Mouse (Mus musculus) heart, embryonic 10.5 days (tissue): ENCODE measurements around the gene Pdia4. TPM values are rescaled to one million over a fixed set of nuclear protein-coding genes. Genes with fewer than 3 reads are reported as not detected.
"Not testable (repeated sequence)": the region's sequence is repeated elsewhere in the genome, so short reads cannot be mapped to it uniquely, and the experiment has no call there.

ENCODE experiments used
- DNase-seq: peaks from one replicate; pipeline ENCODE4 v3.0.0-alpha.2; 2017; ENCODE audit warnings: low spot score
- H3K27ac ChIP-seq: fragments of 300-500 bp; sonication (generic); 2 replicates; pipeline ENCODE4 v1.5.1; 2016; ENCODE audit warnings: mild to moderate bottlenecking
- H3K27me3 ChIP-seq: fragments of 300-500 bp; sonication (generic); 2 replicates; pipeline ENCODE4 v1.6.1; 2016; ENCODE audit warnings: mild to moderate bottlenecking; ENCODE audit not compliant: poor library complexity, insufficient read depth, severe bottlenecking
- H3K36me3 ChIP-seq: fragments of 300-500 bp; sonication (generic); 2 replicates; pipeline ENCODE4 v1.6.1; 2016; ENCODE audit warnings: mild to moderate bottlenecking, moderate library complexity
- H3K4me1 ChIP-seq: fragments of 300-500 bp; sonication (generic); 2 replicates; pipeline ENCODE4 v1.6.1; 2016; ENCODE audit warnings: mild to moderate bottlenecking
- H3K4me3 ChIP-seq: fragments of 300-500 bp; sonication (generic); 2 replicates; pipeline ENCODE4 v1.5.1; 2016; ENCODE audit warnings: mild to moderate bottlenecking, moderate library complexity
- H3K9me3 ChIP-seq: fragments of 300-500 bp; sonication (generic); 2 replicates; pipeline ENCODE4 v1.6.1; 2016; ENCODE audit warnings: mild to moderate bottlenecking, moderate library complexity
- WGBS: fragments of 180-500 bp; shearing (Covaris S2); methylation state at CpG from one replicate; pipeline ENCODE4 v1.1.7; 2016; 5-methylcytosine and 5-hydroxymethylcytosine counted together
- polyA plus RNA-seq: library from polyadenylated mRNA; unstranded; fragments of >200 nt; fragmentation: Nextera tagmentation; extraction: Ambion mirVana; gene quantifications from 2 replicates; pipeline ENCODE4 v1.2.1, GENCODE M21; 2016

The Pdia4 gene
- polyA plus RNA-seq, 1 experiment from 2014 or later: 232 TPM

DNA sequence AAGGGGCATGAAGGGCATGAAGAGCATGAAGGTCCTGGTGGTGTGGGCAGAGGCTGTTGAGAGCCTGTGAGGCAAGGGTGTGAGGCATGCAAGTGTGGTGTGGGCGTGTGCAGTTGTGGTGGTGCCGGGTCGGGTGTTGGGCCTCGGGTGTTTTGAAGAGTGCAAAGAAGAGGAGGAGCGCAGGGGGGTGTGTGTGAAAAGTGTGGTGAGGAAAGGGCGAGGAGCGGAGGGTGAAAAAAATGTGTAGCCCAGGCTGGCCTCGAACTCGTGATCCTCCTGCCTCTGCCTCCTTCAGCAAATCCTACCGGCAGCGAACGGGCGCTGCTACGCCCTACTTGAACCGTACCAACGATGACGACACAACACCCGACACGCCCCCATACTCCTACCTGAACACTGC is 41.5 kb downstream of the Pdia4 start:
- 48% methylated on average over 9 of the region's 19 CpGs for WGBS
- H3K27me3 ChIP-seq: peaks cover 22% of the 10 kb centered on the region
- H3K4me3 ChIP-seq, DNase-seq, H3K27ac ChIP-seq, H3K9me3 ChIP-seq, H3K36me3 ChIP-seq, H3K4me1 ChIP-seq: not testable (repeated sequence)

DNA sequence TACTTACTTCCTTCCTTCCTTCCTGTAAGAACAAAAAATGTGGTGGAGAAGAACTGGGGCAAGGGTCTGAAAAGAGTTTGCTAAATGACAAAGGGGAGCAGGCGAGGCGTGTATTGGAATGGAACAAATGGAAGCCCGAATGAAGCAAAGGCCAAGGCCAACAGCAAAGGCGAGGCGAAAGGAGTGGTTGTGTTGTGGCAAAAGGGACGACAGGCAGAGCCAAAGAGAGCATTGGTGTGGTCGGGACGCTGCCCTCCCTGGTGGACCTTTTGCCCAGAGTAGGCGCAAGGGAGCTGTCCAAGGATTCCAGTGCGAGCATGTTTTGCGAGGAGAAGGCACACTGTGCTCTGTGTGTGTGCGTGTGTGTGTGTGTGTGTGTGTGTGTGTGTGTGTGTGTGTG is 42.1 kb downstream of the Pdia4 start:
- not testable (repeated sequence) for H3K27ac ChIP-seq, H3K36me3 ChIP-seq, H3K4me1 ChIP-seq, DNase-seq, H3K9me3 ChIP-seq, H3K4me3 ChIP-seq
- 73% methylated on average over 12 of the region's 12 CpGs for WGBS
- H3K27me3 ChIP-seq: peaks cover 20% of the 10 kb centered on the region

DNA sequence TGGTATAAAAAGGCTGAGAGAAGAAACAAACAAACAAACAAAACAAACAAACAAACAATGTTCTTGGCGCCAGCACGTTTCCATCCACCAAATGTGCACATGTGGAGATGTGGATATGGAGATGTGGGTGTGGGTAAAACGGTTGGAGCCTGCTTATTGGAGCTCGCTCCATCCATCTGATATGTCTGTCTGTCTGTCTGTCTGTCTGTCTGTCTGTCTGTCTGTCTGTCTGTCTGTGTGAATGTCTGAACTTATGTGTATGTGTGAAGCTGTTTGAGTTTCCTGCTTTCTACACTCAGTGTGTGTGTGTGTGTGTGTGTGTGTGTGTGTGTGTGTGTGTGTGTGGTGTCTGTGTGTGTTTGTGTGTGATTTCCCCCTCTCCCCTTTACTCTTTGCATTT is 43.4 kb downstream of the Pdia4 start:
- H3K4me3 ChIP-seq, DNase-seq, H3K36me3 ChIP-seq, H3K9me3 ChIP-seq, H3K27ac ChIP-seq, H3K4me1 ChIP-seq: not testable (repeated sequence)
- 60% methylated on average over 4 of the region's 4 CpGs for WGBS
- H3K27me3 ChIP-seq: peaks cover 20% of the 10 kb centered on the region

DNA sequence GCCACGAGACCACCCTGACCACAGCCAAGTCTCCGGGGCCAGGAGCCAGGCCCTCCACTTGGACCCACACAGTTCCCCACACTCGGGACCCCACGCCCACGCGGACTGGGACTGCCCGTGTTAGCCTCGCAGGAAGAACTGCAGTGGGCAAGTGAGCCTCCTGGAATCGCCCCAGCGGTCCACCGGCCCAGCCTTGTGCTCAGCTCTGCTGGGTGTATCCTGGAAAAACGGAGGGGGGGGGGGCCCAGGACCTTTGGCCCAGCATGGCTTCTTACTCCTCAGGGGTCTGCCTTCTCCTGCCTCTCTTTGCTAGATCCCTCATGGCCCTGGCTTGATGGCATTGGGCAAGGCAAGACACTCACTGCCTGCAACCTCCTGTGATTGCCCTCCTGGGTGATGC is 44.7 kb downstream of the Pdia4 start:
- not testable (repeated sequence) for H3K4me3 ChIP-seq, H3K27ac ChIP-seq, DNase-seq, H3K4me1 ChIP-seq, H3K9me3 ChIP-seq, H3K36me3 ChIP-seq
- peaks cover 20% of the 10 kb centered on the region for H3K27me3 ChIP-seq
- 45% methylated on average over 4 of the region's 12 CpGs for WGBS

DNA sequence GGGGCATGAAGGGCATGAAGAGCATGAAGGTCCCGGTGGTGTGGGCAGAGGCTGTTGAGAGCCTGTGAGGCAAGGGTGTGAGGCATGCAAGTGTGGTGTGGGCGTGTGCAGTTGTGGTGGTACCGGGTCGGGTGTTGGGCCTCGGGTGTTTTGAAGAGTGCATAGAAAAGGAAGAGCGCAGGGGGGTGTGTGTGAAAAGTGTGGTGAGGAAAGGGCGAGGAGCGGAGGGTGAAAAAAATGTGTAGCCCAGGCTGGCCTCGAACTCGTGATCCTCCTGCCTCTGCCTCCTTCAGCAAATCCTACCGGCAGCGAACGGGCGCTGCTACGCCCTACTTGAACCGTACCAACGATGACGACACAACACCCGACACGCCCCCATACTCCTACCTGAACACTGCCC is 45.9 kb downstream of the Pdia4 start:
- not testable (repeated sequence) for H3K27ac ChIP-seq, H3K4me3 ChIP-seq, H3K9me3 ChIP-seq, DNase-seq, H3K36me3 ChIP-seq, H3K4me1 ChIP-seq
- WGBS: 55% methylated on average over 7 of the region's 20 CpGs
- H3K27me3 ChIP-seq: peaks cover 20% of the 10 kb centered on the region

DNA sequence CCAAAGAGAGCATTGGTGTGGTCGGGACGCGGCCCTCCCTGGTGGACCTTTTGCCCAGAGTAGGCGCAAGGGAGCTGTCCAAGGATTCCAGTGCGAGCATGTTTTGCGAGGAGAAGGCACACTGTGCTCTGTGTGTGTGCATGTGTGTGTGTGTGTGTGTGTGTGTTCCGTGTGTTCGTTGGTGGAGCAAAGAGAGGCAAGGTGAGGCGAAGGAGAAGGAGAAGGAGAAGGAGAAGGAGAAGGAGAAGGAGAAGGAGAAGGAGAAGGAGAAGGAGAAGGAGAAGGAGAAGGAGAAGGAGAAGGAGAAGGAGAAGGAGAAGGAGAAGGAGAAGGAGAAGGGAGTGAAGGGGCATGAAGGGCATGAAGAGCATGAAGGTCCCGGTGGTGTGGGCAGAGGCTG is 50.5 kb downstream of the Pdia4 start:
- H3K4me1 ChIP-seq, H3K36me3 ChIP-seq, H3K4me3 ChIP-seq, H3K9me3 ChIP-seq, H3K27ac ChIP-seq, H3K27me3 ChIP-seq, DNase-seq: not testable (repeated sequence)
- WGBS: 62% methylated on average over 9 of the region's 10 CpGs

DNA sequence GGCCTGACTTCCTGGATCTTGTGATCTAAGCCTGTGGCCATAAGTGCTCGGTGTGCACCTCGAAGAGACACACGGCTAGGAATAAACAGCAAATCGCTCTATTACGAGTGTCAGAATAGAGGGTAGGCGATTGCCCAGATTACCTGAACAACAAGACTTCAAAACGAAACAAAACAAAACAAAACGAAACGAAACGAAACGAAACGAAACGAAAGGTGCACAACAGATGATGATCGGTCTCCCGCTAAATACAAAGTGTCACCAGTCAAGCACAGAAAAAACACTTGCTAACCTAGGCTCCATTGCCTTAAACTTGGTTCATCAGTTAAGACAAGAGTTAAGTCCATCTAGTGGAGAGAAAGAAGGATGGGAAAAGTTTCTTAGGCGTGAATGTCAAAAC is 53.8 kb downstream of the Pdia4 start:
- not testable (repeated sequence) for H3K27me3 ChIP-seq, DNase-seq, H3K4me1 ChIP-seq, H3K4me3 ChIP-seq, H3K36me3 ChIP-seq, H3K9me3 ChIP-seq, H3K27ac ChIP-seq
- 71% methylated on average over 14 of the region's 16 CpGs for WGBS

GRCm38 (mm10) chr6:47757849-47758248 is 55.4 kb downstream of the Pdia4 start:
- H3K27me3 ChIP-seq, DNase-seq, H3K9me3 ChIP-seq, H3K27ac ChIP-seq, H3K4me1 ChIP-seq, H3K36me3 ChIP-seq: not testable (repeated sequence)
- 3% methylated on average over 20 of the region's 38 CpGs for WGBS
- peak overlapping the region; percentile 33; the same call in 1 of the 2 replicates for H3K4me3 ChIP-seq

DNA sequence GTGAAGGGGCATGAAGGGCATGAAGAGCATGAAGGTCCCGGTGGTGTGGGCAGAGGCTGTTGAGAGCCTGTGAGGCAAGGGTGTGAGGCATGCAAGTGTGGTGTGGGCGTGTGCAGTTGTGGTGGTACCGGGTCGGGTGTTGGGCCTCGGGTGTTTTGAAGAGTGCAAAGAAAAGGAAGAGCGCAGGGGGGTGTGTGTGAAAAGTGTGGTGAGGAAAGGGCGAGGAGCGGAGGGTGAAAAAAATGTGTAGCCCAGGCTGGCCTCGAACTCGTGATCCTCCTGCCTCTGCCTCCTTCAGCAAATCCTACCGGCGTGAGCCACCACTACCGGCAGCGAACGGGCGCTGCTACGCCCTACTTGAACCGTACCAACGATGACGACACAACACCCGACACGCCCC is 55.8 kb downstream of the Pdia4 start:
- H3K27ac ChIP-seq, H3K9me3 ChIP-seq, DNase-seq, H3K4me1 ChIP-seq, H3K36me3 ChIP-seq, H3K4me3 ChIP-seq, H3K27me3 ChIP-seq: not testable (repeated sequence)
- WGBS: 3% methylated on average over 15 of the region's 22 CpGs

- H3K27me3 ChIP-seq, H3K27ac ChIP-seq, H3K36me3 ChIP-seq, H3K4me3 ChIP-seq, H3K9me3 ChIP-seq, H3K4me1 ChIP-seq, DNase-seq: not testable (repeated sequence)
- WGBS: 5% methylated on average over 12 of the region's 44 CpGs
These were observed 60.1 kb downstream of the Pdia4 start for GRCm38 (mm10) chr6:47753144-47753543.

- H3K27me3 ChIP-seq, H3K9me3 ChIP-seq, H3K27ac ChIP-seq, H3K36me3 ChIP-seq, DNase-seq, H3K4me1 ChIP-seq: not testable (repeated sequence)
- 0 out of 2 replicates have a peak overlapping the region, but pooled peaks have one; percentile 23 for H3K4me3 ChIP-seq
- WGBS: 5% methylated on average over 14 of the region's 25 CpGs
These were observed 64.9 kb downstream of the Pdia4 start for GRCm38 (mm10) chr6:47748306-47748705.

DNA sequence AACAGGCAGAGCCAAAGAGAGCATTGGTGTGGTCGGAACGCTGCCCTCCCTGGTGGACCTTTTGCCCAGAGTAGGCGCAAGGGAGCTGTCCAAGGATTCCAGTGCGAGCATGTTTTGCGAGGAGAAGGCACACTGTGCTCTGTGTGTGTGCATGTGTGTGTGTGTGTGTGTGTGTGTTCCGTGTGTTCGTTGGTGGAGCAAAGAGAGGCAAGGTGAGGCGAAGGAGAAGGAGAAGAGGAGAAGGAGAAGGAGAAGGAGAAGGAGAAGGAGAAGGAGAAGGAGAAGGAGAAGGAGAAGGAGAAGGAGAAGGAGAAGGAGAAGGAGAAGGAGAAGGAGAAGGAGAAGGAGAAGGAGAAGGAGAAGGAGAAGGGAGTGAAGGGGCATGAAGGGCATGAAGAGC is 65.3 kb downstream of the Pdia4 start:
- H3K4me3 ChIP-seq, H3K36me3 ChIP-seq, H3K27me3 ChIP-seq, H3K27ac ChIP-seq, H3K9me3 ChIP-seq, H3K4me1 ChIP-seq, DNase-seq: not testable (repeated sequence)
- WGBS: 74% methylated on average over 4 of the region's 8 CpGs
